Mouse (Mus musculus) spleen, adult 2 months (tissue): ENCODE data around the gene Sap25. TPM values are rescaled to one million over a fixed set of nuclear protein-coding genes. Genes with fewer than 3 reads are reported as not detected.

Source experiments
- DNase-seq, 2 experiments: peaks; one replicate each; pipeline versions ENCODE4 v3.0.0 to v3.0.0-alpha.2; 2012 to 2021; ENCODE audit warnings: low spot score in 2 of 2, low read depth in 1 of 2
- H3K27ac ChIP-seq: fragments of 200-500 bp; 2 replicates; pipeline ENCODE4 v1.5.1; 2012; ENCODE audit warnings: low read length, inconsistent platforms; ENCODE audit not compliant: insufficient read depth
- H3K27me3 ChIP-seq: fragments of 200-500 bp; 2 replicates; pipeline ENCODE4 v1.6.1; 2012; ENCODE audit warnings: mild to moderate bottlenecking, moderate library complexity, low read length, inconsistent platforms; ENCODE audit not compliant: control insufficient read depth, insufficient read depth
- H3K36me3 ChIP-seq: fragments of 200-500 bp; 2 replicates; pipeline ENCODE4 v1.6.1; 2012; ENCODE audit warnings: mild to moderate bottlenecking, low read length, inconsistent platforms; ENCODE audit not compliant: control insufficient read depth, insufficient read depth
- H3K4me1 ChIP-seq: fragments of 200-500 bp; 2 replicates; pipeline ENCODE4 v1.6.1; 2011; ENCODE audit warnings: inconsistent platforms; ENCODE audit not compliant: control insufficient read depth, insufficient read depth, insufficient read length
- H3K4me3 ChIP-seq: fragments of 200-500 bp; 2 replicates; pipeline ENCODE4 v1.5.1; 2011; ENCODE audit warnings: mild to moderate bottlenecking, inconsistent platforms; ENCODE audit not compliant: insufficient read depth, insufficient read length; ENCODE audit errors: extremely low read depth
- CTCF ChIP-seq: fragments of 200-500 bp; IDR thresholded peaks from 2 replicates; pipeline ENCODE4 v1.5.1; 2011; ENCODE audit warnings: mild to moderate bottlenecking, inconsistent platforms; ENCODE audit not compliant: insufficient read depth, insufficient read length, insufficient replicate concordance; ENCODE audit errors: extremely low read depth
- POLR2A ChIP-seq: fragments of 200-500 bp; IDR thresholded peaks from 2 replicates; pipeline ENCODE4 v1.6.1; 2011; ENCODE audit warnings: low read depth, low read length, inconsistent platforms
- WGBS: fragments of 180-500 bp; shearing (Covaris S2); methylation state at CpG from one replicate; pipeline ENCODE4 v1.1.7; 2018; 5-methylcytosine and 5-hydroxymethylcytosine counted together
- polyA plus RNA-seq: library from polyadenylated mRNA; depleted of rRNA; stranded (reverse); fragments of >200 nt; gene quantifications from 2 replicates; pipeline ENCODE4 v1.2.3, GENCODE M21; 2012

The Sap25 gene
- polyA plus RNA-seq, 1 experiment = 328 TPM

DNA sequence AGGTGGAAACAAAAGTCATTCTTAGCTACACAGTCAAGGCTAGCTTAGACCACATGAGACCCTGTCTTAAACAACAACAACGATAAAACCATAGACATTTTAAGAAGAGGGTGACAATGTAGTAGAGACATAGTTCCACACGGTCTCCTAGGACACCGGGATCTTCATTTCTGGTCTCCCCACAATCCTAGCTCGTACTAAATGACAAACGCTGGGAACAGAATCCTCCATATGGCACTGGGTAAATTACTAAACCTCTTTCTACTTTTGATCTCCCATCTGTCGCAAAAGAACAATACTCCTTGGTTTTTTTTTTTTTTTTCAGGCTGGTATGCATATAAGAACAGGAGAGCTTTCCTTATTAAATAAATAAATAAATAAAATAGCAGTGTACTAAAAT lies 41.4 kb downstream of the Sap25 start:
- 95% methylated on average over 6 of the region's 6 CpGs for WGBS
- H3K4me3 ChIP-seq = no peak overlapping the region
- no peak overlapping the region for H3K27ac ChIP-seq
- no peaks in the 10 kb centered on the region for H3K27me3 ChIP-seq
- H3K4me1 ChIP-seq = peaks cover 12% of the 10 kb centered on the region
- no peaks in the 10 kb centered on the region for H3K36me3 ChIP-seq
- TF ChIP-seq CTCF (no peak), POLR2A (no peak)
- DNase-seq = no peak

DNA sequence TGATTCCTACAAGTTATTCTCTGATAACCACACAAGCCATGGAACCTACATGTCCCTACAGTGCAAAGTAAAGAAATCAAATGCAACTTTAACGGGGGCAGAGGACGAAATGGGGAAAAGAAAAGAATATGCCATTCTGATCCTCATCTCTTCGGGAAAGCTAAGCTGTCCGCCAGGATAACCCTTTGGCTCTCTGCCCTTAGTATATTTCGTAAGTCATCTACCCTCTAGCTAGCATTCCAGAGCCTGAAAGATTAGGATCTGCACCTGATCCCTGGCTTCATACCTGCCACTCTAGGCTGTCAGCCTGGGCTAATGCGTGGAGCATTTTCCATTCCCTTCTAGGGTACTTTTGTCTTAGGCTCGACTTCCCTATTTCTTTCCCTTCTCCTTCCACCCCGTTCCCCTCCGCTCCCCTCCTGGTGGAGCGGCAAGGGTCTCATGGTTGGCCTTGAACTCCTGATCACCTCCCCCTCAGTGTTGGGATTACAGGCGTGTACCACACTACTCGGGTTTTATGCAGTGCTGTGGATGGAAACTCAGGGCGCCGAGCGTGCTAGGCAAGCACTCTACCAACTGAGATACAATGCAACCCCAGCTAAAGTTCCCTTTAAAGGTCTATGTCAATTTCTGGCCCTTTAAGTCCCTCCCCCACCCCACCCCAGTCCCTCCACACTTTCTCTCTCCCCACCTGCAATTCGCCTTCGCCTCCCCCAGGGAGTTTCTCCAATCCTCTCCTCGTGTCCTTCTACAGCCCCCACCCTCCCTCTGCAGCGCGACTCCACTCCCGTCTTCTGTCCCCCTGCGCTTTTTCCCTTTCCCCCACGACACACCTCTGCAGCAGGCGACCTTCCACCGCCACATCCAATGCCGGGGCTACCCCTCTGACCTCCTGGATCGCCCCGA lies 42.5 kb downstream of the Sap25 start:
- no peak for DNase-seq
- H3K4me1 ChIP-seq = peaks cover 12% of the 10 kb centered on the region
- no peaks in the 10 kb centered on the region for H3K27me3 ChIP-seq
- H3K36me3 ChIP-seq = no peaks in the 10 kb centered on the region
- peak overlapping the region; percentile 71 for H3K4me3 ChIP-seq
- 8% methylated on average over 28 of the region's 28 CpGs for WGBS
- H3K27ac ChIP-seq = peak overlapping the region; percentile 52; the same call in 1 of the 2 replicates
- TF ChIP-seq CTCF = no peak
- TF ChIP-seq POLR2A = no peak

DNA sequence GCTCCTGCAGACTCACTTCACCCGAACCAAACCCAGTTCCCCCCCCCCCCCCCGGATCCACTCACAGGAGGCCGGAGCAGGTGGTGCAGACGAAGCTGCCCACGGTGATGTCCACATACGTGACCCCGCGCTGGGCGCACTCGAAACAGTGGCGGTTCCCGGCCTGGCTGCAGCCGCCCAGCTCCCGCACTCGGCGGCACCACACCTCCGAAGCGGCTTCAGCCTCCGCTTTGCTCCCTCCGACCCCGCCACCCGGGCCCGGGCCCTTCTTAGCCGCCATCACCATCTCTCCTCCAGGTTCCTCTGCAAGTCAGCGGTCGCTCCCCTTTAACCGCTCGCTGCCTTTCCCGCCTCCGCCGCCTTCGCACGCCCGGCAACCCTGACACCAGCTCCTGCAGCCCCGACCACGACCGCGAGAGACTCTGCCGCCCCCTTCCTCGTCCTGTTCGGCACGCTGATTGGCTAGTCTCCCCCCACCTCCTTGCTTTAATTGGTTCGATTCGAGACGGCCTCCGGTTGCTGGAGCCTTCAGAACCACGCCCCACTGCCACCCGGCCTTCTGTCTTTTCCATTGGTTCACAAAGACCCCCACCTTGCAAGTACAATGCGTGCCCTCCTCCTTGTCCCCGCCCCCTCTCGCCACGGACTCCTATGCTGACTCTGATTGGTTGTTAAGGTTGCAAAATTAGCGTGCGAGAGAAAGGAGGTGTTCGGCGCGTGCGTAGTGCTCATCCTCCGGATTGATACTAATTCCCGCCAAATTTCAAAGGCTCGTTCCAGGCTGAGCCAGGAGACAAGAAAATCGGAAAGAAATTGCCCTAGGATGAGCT lies 43.4 kb downstream of the Sap25 start, which contains the start of gene Agfg2:
Gene Agfg2, minus strand, starts transcription at position 433 of the 830 bp plus-strand sequence.
- peak; percentile 42; the same call in 1 of the 2 replicates for TF ChIP-seq POLR2A
- no peak for TF ChIP-seq CTCF
- under 1% methylated on average over 59 of the region's 62 CpGs for WGBS
- H3K27ac ChIP-seq = peak within 1 kb of the TSS; percentile 57; the same call in 1 of the 2 replicates
- peak within 1 kb of the TSS; percentile 71 for H3K4me3 ChIP-seq
- H3K27me3 ChIP-seq = no peaks in the 10 kb centered on the region
- peaks cover 12% of the 10 kb centered on the region for H3K4me1 ChIP-seq
- no peaks in the 10 kb centered on the region for H3K36me3 ChIP-seq
- peak; percentile 99 for DNase-seq

DNA sequence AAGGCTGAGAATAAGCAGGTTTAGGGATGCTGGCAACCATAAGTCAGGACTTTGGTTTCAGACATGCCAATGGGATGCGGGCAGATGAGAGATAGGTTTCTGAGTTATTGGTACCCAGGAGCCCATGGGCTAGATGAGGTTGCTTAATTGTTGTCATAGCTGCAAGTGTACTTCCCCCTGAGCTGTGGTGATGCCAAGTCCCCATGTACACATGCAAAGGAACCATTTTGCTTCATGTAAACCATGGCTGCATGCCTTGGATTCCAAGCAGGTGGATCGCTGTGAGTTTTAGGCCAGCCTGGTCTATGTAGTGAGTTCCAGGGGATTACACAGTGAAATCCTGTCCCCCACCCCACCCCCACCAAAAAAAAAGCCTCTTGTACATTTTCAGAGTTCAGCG lies 44.5 kb downstream of the Sap25 start:
- Histone ChIP-seq H3K4me1 (peaks cover 12% of the 10 kb centered on the region), H3K4me3 (no peak overlapping the region), H3K36me3 (no peaks in the 10 kb centered on the region), H3K27ac (peak overlapping the region; percentile 57; the same call in 1 of the 2 replicates), H3K27me3 (no peaks in the 10 kb centered on the region)
- no peak for TF ChIP-seq POLR2A
- TF ChIP-seq CTCF = no peak
- DNase-seq = no peak
- 73% methylated on average over 3 of the region's 3 CpGs for whole genome bisulfite sequencing

DNA sequence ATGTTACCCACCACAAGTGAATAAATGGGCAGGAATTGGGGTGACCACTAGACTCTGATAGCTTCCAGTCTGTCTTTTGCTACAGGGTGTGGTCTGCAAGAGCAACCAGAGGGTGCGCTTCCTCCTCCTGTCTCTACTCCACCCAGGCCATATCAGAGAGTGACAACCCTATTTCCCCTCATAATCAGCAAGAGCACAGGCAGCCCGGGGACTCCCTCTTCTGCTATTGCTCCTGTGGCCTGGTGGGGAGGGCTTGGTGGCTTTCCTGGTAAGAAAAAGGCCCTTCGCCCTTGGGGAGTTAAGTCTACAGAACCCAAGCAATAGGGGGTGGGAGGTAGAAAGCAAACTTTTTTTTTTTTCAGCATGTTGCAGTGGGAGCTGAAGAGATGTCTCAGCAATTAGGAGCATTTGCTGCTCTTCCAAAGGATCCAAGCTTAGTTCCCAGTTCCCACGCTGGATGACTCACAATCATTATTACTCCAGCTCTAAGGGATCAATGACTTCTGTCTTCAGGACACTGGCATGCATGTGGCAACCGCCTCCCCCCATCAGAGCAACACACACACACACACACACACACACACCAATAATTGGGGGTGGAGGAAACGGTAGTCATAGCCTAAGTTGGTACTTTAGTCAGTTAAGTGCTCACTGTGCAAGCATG lies 45.1 kb downstream of the Sap25 start:
- Histone ChIP-seq H3K27ac (peak overlapping the region; percentile 42), H3K4me1 (peaks cover 12% of the 10 kb centered on the region), H3K27me3 (no peaks in the 10 kb centered on the region), H3K4me3 (no peak overlapping the region), H3K36me3 (no peaks in the 10 kb centered on the region)
- peak in 1 of 2 experiments; percentile 51 for DNase-seq
- whole genome bisulfite sequencing = 42% methylated on average over 6 of the region's 6 CpGs
- TF ChIP-seq POLR2A (no peak), CTCF (no peak)

DNA sequence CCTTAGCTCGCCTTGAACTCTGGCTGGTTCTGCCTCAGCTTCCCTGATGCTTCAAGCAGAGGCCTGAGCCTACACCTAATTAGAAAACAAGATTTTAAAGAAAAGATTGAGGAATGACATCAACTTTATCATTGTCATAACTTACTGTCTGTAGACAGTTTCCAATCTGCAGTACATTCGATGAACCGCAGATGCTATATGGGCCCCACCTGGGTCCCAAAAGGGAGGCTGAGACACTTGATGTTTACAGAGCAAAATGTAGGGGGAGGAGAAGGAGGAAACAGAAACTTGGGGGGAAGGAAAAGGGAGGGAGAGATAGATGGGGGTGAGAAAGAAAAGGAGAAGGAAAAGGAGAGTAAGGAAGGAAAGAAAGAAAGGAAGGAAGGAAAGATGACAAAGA lies 48.8 kb downstream of the Sap25 start:
- 61% methylated on average over 3 of the region's 3 CpGs for WGBS
- peaks cover 8% of the 10 kb centered on the region for H3K4me1 ChIP-seq
- TF ChIP-seq CTCF = no peak
- TF ChIP-seq POLR2A = no peak
- no peaks in the 10 kb centered on the region for H3K36me3 ChIP-seq
- H3K27me3 ChIP-seq = no peaks in the 10 kb centered on the region
- H3K4me3 ChIP-seq = no peak overlapping the region
- no peak overlapping the region for H3K27ac ChIP-seq
- DNase-seq = no peak
